ENCODE assay signal across 8 mouse cellular contexts in genomic region chr15:99099139-99099556, GRCm38 (mm10). TPM values are rescaled to one million over a fixed set of nuclear protein-coding genes. Genes with fewer than 3 reads are reported as not detected.
DNase-seq lines count a peak whose midpoint lies in the region; ATAC-seq and TF ChIP-seq lines count a peak whose summit lies in the region.

No protein-coding gene starts in this region.

- DNase-seq in left cerebral cortex, postnatal 4 days, result peak; percentile 55
- no peak for DNase-seq in left cerebral cortex, adult 8-10 months (ENCODE audit: low spot score in 2 of 2)
- DNase-seq in adrenal gland, postnatal 14 days, result peak; percentile 82
- peak; percentile 78 for DNase-seq in forebrain, postnatal 0 days
- DNase-seq in frontal cortex, postnatal 25 days (ENCODE audit: low spot score in 2 of 2), result no peak

- H3K4me2 ChIP-seq in forebrain, postnatal 0 days (ENCODE audit: low read depth), result peak overlapping the region; percentile 17; the same call in 1 of the 2 replicates
- H3K4me2 ChIP-seq in intestine, embryonic 16.5 days (ENCODE audit: low read depth, low read length), result peak overlapping the region; percentile 69
- peak overlapping the region; percentile 60 for H3K4me2 ChIP-seq in liver, embryonic 15.5 days
- H3K4me2 ChIP-seq in neural tube, embryonic 12.5 days (replicated peaks), result peak overlapping the region; percentile 83

- 4% methylated on average over 15 of the region's 15 CpGs for WGBS in forebrain, postnatal 0 days
- whole genome bisulfite sequencing in intestine, embryonic 16.5 days, result 1% methylated on average over 15 of the region's 15 CpGs
- under 1% methylated on average over 15 of the region's 15 CpGs for WGBS in liver, embryonic 15.5 days (ENCODE audit: insufficient replicate concordance)
- WGBS in neural tube, embryonic 12.5 days, result under 1% methylated on average over 15 of the region's 15 CpGs

- intact Hi-C loops in left cerebral cortex, postnatal 4 days (cut with DNase I), result no loop called here

- H3K36me3 ChIP-seq in forebrain, postnatal 0 days (ENCODE audit: insufficient read depth), result no peaks in the 10 kb centered on the region
- no peaks in the 10 kb centered on the region for H3K36me3 ChIP-seq in intestine, embryonic 16.5 days (ENCODE audit: control insufficient read depth, insufficient read depth, low read length)
- no peaks in the 10 kb centered on the region for H3K36me3 ChIP-seq in liver, embryonic 15.5 days (replicated peaks)
- H3K36me3 ChIP-seq in neural tube, embryonic 12.5 days, result no peaks in the 10 kb centered on the region

- TF ChIP-seq CTCF in forebrain, postnatal 0 days (IDR thresholded peaks at IDR 0.05; ENCODE audit: low read depth), result peak; percentile 89

- H3K4me1 ChIP-seq in forebrain, postnatal 0 days (ENCODE audit: insufficient read depth), result 0 out of 2 replicates have a peak, but pooled peaks cover 15% of the 10 kb centered on the region
- H3K4me1 ChIP-seq in intestine, embryonic 16.5 days (ENCODE audit: control insufficient read depth, insufficient read depth, low read length), result peaks cover 33% of the 10 kb centered on the region
- peaks cover 25% of the 10 kb centered on the region for H3K4me1 ChIP-seq in liver, embryonic 15.5 days (replicated peaks)
- H3K4me1 ChIP-seq in neural tube, embryonic 12.5 days, result peaks cover 42% of the 10 kb centered on the region

- H3K27ac ChIP-seq in forebrain, postnatal 0 days (ENCODE audit: low read depth, low read length), result no peak overlapping the region
- H3K27ac ChIP-seq in intestine, embryonic 16.5 days (ENCODE audit: low read length), result peak overlapping the region; percentile 93
- H3K27ac ChIP-seq in liver, embryonic 15.5 days (replicated peaks), result peak overlapping the region; percentile 69
- no peak overlapping the region for H3K27ac ChIP-seq in neural tube, embryonic 12.5 days

- H3K9ac ChIP-seq in forebrain, postnatal 0 days, result no peak overlapping the region
- peak overlapping the region; percentile 72 for H3K9ac ChIP-seq in intestine, embryonic 16.5 days (ENCODE audit: low read depth, low read length)
- no peak overlapping the region for H3K9ac ChIP-seq in liver, embryonic 15.5 days
- H3K9ac ChIP-seq in neural tube, embryonic 12.5 days, result no peak overlapping the region

- no peaks in the 10 kb centered on the region for H3K9me3 ChIP-seq in forebrain, postnatal 0 days (ENCODE audit: low read length)
- no peaks in the 10 kb centered on the region for H3K9me3 ChIP-seq in intestine, embryonic 16.5 days (ENCODE audit: control insufficient read depth, low read length)
- H3K9me3 ChIP-seq in liver, embryonic 15.5 days (replicated peaks), result no peaks in the 10 kb centered on the region
- H3K9me3 ChIP-seq in neural tube, embryonic 12.5 days, result no peaks in the 10 kb centered on the region

- peak; percentile 58; the same call in 1 of the 2 replicates for ATAC-seq in forebrain, postnatal 0 days
- peak; percentile 97 for ATAC-seq in intestine, embryonic 16.5 days
- peak; percentile 88 for ATAC-seq in liver, embryonic 15.5 days (ENCODE audit: insufficient read depth)
- no peak for ATAC-seq in neural tube, embryonic 12.5 days (ENCODE audit: low FRiP score, low read depth)

- peaks cover 43% of the 10 kb centered on the region for H3K27me3 ChIP-seq in forebrain, postnatal 0 days (ENCODE audit: insufficient read depth, low read length)
- H3K27me3 ChIP-seq in intestine, embryonic 16.5 days (replicated peaks; ENCODE audit: control insufficient read depth, insufficient read depth, low read length), result peaks cover 44% of the 10 kb centered on the region
- peaks cover 78% of the 10 kb centered on the region for H3K27me3 ChIP-seq in liver, embryonic 15.5 days
- peaks cover 53% of the 10 kb centered on the region for H3K27me3 ChIP-seq in neural tube, embryonic 12.5 days (replicated peaks)

- H3K4me3 ChIP-seq in forebrain, postnatal 0 days (ENCODE audit: low read depth, low read length), result no peak overlapping the region
- peak overlapping the region; percentile 50 for H3K4me3 ChIP-seq in intestine, embryonic 16.5 days (ENCODE audit: low read length)
- H3K4me3 ChIP-seq in liver, embryonic 15.5 days (replicated peaks), result peak overlapping the region; percentile 34
- peak overlapping the region; percentile 2; the same call in 1 of the 2 replicates for H3K4me3 ChIP-seq in neural tube, embryonic 12.5 days

RNA-seq across cellular contexts. Expression of gene Dnajc22, which starts 6.2 kb away (rescaled TPM):
- total RNA-seq in left cerebral cortex, postnatal 4 days (2021), result under 1 TPM in 1 of 2 experiments, not detected in 1; 0.30 TPM
- under 1 TPM in 3 of 4 experiments, not detected in 1; 0.30 to 0.56 (median 0.34) TPM for total RNA-seq in left cerebral cortex, adult 8-10 months (2022)
- total RNA-seq in adrenal gland, postnatal 14 days (2021), result 7.1 and 13.9 TPM in 2 replicates
- total RNA-seq in forebrain, postnatal 0 days (2014; rRNA removed), result 0.38 and 0.71 TPM in 2 replicates
- 0.15 and 0.51 TPM in 2 replicates for polyA plus RNA-seq in forebrain, postnatal 0 days (2015; fragmentation: Nextera tagmentation; extraction: Ambion mirVana)
- polyA plus RNA-seq in intestine, embryonic 16.5 days (2015; fragmentation: Nextera tagmentation; extraction: Ambion mirVana), result 45.0 and 45.4 TPM in 2 replicates
- polyA plus RNA-seq in liver, embryonic 15.5 days (2015; fragmentation: Nextera tagmentation; extraction: Ambion mirVana), result 18.1 and 21.5 TPM in 2 replicates
- 0.70 and 1.1 TPM in 2 replicates for polyA plus RNA-seq in neural tube, embryonic 12.5 days (2016; fragmentation: Nextera tagmentation; extraction: Ambion mirVana)

RNA-seq across cellular contexts. Expression of gene C1ql4, which starts 11.5 kb away (rescaled TPM):
- not detected for total RNA-seq in left cerebral cortex, postnatal 4 days (2021)
- not detected for total RNA-seq in left cerebral cortex, adult 8-10 months (2022)
- total RNA-seq in adrenal gland, postnatal 14 days (2021), result not detected in 2 replicates
- total RNA-seq in forebrain, postnatal 0 days (2014; rRNA removed), result 0.23 and 0.48 TPM in 2 replicates
- polyA plus RNA-seq in forebrain, postnatal 0 days (2015; fragmentation: Nextera tagmentation; extraction: Ambion mirVana), result 0.40 TPM in 1 of 2 replicates, not detected in the other
- polyA plus RNA-seq in intestine, embryonic 16.5 days (2015; fragmentation: Nextera tagmentation; extraction: Ambion mirVana), result 0.09 and 0.17 TPM in 2 replicates
- polyA plus RNA-seq in liver, embryonic 15.5 days (2015; fragmentation: Nextera tagmentation; extraction: Ambion mirVana), result not detected in 2 replicates
- 4.4 and 4.5 TPM in 2 replicates for polyA plus RNA-seq in neural tube, embryonic 12.5 days (2016; fragmentation: Nextera tagmentation; extraction: Ambion mirVana)

RNA-seq across cellular contexts. Expression of gene Troap, which starts 24.8 kb away (rescaled TPM):
- total RNA-seq in left cerebral cortex, postnatal 4 days (2021), result 1 to 10 TPM; 4.7 to 5.8 TPM
- total RNA-seq in left cerebral cortex, adult 8-10 months (2022), result under 1 TPM in 2 of 4 experiments, not detected in 2; 0.74 to 0.95 TPM
- total RNA-seq in adrenal gland, postnatal 14 days (2021), result 6.3 and 6.9 TPM in 2 replicates
- total RNA-seq in forebrain, postnatal 0 days (2014; rRNA removed), result 1.5 and 3.9 TPM in 2 replicates
- 2.7 and 3.1 TPM in 2 replicates for polyA plus RNA-seq in forebrain, postnatal 0 days (2015; fragmentation: Nextera tagmentation; extraction: Ambion mirVana)
- polyA plus RNA-seq in intestine, embryonic 16.5 days (2015; fragmentation: Nextera tagmentation; extraction: Ambion mirVana), result 20.2 and 25.4 TPM in 2 replicates
- polyA plus RNA-seq in liver, embryonic 15.5 days (2015; fragmentation: Nextera tagmentation; extraction: Ambion mirVana), result 14.6 and 15.9 TPM in 2 replicates
- 24.2 and 25.8 TPM in 2 replicates for polyA plus RNA-seq in neural tube, embryonic 12.5 days (2016; fragmentation: Nextera tagmentation; extraction: Ambion mirVana)

RNA-seq across cellular contexts. Expression of gene Spats2, which starts 26.6 kb away (rescaled TPM):
- total RNA-seq in left cerebral cortex, postnatal 4 days (2021), result 10 to 100 TPM; 39.7 to 46.0 TPM
- 10 to 100 TPM; 29.7 to 34.1 (median 33.2) TPM for total RNA-seq in left cerebral cortex, adult 8-10 months (2022)
- 18.5 and 19.9 TPM in 2 replicates for total RNA-seq in adrenal gland, postnatal 14 days (2021)
- total RNA-seq in forebrain, postnatal 0 days (2014; rRNA removed), result 28.9 and 29.6 TPM in 2 replicates
- 21.8 and 24.4 TPM in 2 replicates for polyA plus RNA-seq in forebrain, postnatal 0 days (2015; fragmentation: Nextera tagmentation; extraction: Ambion mirVana)
- polyA plus RNA-seq in intestine, embryonic 16.5 days (2015; fragmentation: Nextera tagmentation; extraction: Ambion mirVana), result 18.1 and 20.9 TPM in 2 replicates
- polyA plus RNA-seq in liver, embryonic 15.5 days (2015; fragmentation: Nextera tagmentation; extraction: Ambion mirVana), result 6.7 and 7.7 TPM in 2 replicates
- 70.9 and 71.5 TPM in 2 replicates for polyA plus RNA-seq in neural tube, embryonic 12.5 days (2016; fragmentation: Nextera tagmentation; extraction: Ambion mirVana)

RNA-seq across cellular contexts. Expression of gene Prph, which starts 44.2 kb away (rescaled TPM):
- 1 to 10 TPM; 4.0 to 5.2 TPM for total RNA-seq in left cerebral cortex, postnatal 4 days (2021)
- total RNA-seq in left cerebral cortex, adult 8-10 months (2022), result 1 to 10 TPM in 3 of 4 experiments, under 1 TPM in 1; 0.73 to 1.5 (median 1.2) TPM
- 6.5 and 25.2 TPM in 2 replicates for total RNA-seq in adrenal gland, postnatal 14 days (2021)
- 1.7 and 2.3 TPM in 2 replicates for total RNA-seq in forebrain, postnatal 0 days (2014; rRNA removed)
- polyA plus RNA-seq in forebrain, postnatal 0 days (2015; fragmentation: Nextera tagmentation; extraction: Ambion mirVana), result 2.3 and 2.4 TPM in 2 replicates
- 35.0 and 38.4 TPM in 2 replicates for polyA plus RNA-seq in intestine, embryonic 16.5 days (2015; fragmentation: Nextera tagmentation; extraction: Ambion mirVana)
- polyA plus RNA-seq in liver, embryonic 15.5 days (2015; fragmentation: Nextera tagmentation; extraction: Ambion mirVana), result 0.83 and 1.2 TPM in 2 replicates
- polyA plus RNA-seq in neural tube, embryonic 12.5 days (2016; fragmentation: Nextera tagmentation; extraction: Ambion mirVana), result 109 and 168 TPM in 2 replicates

Comparison
In these comparisons a context has a peak if more than half of its experiments do, and no peak if none do; other contexts are left out.
1. DNase-seq: peak in left cerebral cortex, postnatal 4 days (single experiment), adrenal gland, postnatal 14 days (single experiment) and forebrain, postnatal 0 days (single experiment); none in left cerebral cortex, adult 8-10 months (0 of 2) and frontal cortex, postnatal 25 days (0 of 2).
2. H3K27ac ChIP-seq: peak in intestine, embryonic 16.5 days (single experiment) and liver, embryonic 15.5 days (single experiment); none in forebrain, postnatal 0 days (single experiment) and neural tube, embryonic 12.5 days (single experiment).
3. H3K4me2 ChIP-seq: peak in every context shown above with its lines; median percentile 83 in neural tube, embryonic 12.5 days; 69 in intestine, embryonic 16.5 days; 60 in liver, embryonic 15.5 days; 17 in forebrain, postnatal 0 days.